Mouse (Mus musculus): ENCODE data around the gene Edaradd.

Edaradd gene

GRCm38 (mm10) chr13:12460881-12461729 lies 59.1 kb downstream of the Edaradd start:
- DNase-seq (ENCODE audit: low spot score): peak; percentile 85

GRCm38 (mm10) chr13:12460443-12460842 lies 59.8 kb downstream of the Edaradd start:
- DNase-seq (ENCODE audit: low spot score): no peak

DNA sequence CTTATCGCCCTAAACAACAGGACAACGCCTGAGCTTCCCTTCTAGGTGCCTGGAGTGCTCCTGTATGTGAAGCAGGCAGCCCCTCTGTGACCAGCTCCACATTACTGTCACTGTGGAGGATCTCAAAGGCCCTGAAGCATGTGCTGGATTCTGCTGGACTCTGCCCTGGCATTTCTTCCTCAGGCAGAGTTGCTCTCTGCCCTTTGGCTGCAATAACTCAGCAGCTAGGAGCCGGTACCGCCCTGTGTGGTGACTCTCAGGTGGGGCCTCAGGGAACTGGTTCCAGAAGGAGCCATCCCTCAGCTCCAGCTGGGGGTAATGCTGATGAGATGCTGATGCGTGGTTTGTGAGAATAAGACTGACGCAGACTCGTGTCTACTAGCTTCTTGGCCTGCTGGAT lies 63.5 kb downstream of the Edaradd start:
- DNase-seq (ENCODE audit: low spot score): no peak

GRCm38 (mm10) chr13:12454686-12455390 lies 65.4 kb downstream of the Edaradd start:
- DNase-seq (ENCODE audit: low spot score): no peak

- DNase-seq (ENCODE audit: low spot score): no peak
These were observed 67.1 kb downstream of the Edaradd start for GRCm38 (mm10) chr13:12453150-12453549.

DNA sequence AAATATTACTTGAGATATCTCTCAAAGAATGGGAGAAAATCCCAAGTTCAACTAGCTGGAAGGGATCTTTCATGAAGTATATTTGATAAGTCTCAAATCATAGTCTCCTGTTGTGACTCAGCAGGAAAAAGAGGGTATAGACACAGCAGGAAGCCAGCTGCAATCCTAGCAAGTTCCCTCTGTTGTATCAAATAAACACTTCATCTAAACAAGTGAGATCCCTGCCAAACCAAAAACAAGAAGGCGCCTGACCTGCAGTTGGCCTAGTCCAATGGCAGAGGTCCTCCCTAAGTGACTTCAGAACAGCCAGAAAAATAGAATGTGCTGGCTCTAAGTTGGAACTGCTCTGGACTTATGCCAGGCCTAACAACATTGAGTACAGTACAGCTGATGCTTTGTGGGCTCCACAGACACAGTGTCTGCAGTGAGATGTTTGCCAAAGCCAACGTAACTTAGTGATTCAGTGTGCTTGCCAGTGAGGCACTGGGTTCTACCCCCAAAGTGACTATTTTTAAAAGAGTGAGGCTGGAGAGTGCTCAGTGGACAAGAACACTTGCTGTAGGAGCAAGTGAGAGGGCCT lies 78.1 kb downstream of the Edaradd start:
- DNase-seq (ENCODE audit: low spot score): no peak

- DNase-seq (ENCODE audit: low spot score): no peak
These were observed 79.4 kb downstream of the Edaradd start for GRCm38 (mm10) chr13:12440813-12441212.

DNA sequence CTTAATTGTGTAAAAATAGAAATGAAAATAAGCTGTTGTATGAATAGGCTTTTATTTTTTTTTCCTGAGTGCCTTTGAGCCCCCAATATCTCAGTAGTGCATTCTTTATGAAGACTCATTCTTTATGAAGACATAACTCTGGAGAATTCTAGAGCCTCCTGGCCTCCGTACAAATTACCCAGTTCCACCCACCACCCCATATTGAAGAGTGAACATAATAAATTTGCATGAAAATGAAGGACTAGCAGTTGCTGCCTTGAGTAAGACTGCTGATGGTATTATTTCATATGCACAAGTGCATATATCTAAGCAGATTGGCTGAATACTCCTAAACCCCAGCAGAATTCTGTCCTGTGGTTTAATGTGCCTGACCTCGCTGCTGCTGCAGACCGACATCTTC lies 80.7 kb downstream of the Edaradd start:
- no peak for DNase-seq (ENCODE audit: low spot score)

- no peak for DNase-seq (ENCODE audit: low spot score)
These were observed 86.4 kb downstream of the Edaradd start for GRCm38 (mm10) chr13:12433843-12434242.

DNA sequence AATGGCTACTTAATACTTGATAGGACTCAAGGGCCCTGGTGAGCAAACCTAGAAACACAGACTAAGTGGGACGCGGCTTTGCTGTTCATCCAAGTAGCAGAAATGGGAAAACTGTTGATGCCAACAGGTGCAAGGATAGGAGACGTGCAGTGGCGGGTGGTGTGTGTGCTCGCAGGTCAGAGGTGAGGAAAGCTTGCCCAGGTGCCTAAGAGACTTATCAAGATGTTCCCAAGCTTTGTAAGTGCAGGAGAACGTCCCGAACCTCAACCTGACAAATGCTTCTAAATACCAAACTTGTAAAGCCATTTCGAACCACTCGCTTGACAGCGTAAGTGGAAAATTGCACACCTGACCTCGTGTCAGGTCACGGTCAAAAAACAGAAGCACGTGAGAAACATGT lies 91.7 kb downstream of the Edaradd start:
- DNase-seq (ENCODE audit: low spot score): no peak

All from ovary, postnatal 10 days (tissue).